Mouse (Mus musculus) layer of hippocampus, postnatal 36 days (tissue): ENCODE data around the gene Padi2. TPM values are rescaled to one million over a fixed set of nuclear protein-coding genes. Genes with fewer than 3 reads are reported as not detected.

Experiments used
- DNase-seq, 2 experiments: peaks; one replicate each; pipeline ENCODE4 v3.0.0; 2022
- total RNA-seq, 2 experiments: library from RNA; stranded (reverse); gene quantifications; 2 replicates each; pipeline ENCODE4 v1.2.3; 2021

Gene Padi2
- total RNA-seq, 2 experiments from 2014 or later, result 22.1 to 24.4 TPM

DNA sequence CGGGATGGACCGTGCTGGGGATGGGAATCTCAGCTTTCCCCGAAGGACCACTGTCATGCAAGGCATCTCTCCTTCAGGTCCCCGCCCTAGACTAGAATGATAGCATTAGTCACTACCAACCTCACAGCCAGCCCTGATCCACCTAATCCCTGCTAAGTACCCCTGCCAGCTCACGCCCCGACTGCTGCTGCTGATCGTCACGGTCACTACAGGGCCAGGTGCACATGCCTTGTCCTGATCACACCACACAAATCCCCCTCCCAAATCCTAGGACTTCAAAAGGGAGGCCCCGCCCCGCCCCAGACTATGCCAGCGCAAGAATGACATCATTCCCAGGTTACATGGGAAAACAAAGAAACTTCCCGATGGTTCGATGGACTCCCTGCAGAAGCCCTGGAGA, 24.4 kb upstream of the Padi2 start:
- DNase-seq, result no peak

DNA sequence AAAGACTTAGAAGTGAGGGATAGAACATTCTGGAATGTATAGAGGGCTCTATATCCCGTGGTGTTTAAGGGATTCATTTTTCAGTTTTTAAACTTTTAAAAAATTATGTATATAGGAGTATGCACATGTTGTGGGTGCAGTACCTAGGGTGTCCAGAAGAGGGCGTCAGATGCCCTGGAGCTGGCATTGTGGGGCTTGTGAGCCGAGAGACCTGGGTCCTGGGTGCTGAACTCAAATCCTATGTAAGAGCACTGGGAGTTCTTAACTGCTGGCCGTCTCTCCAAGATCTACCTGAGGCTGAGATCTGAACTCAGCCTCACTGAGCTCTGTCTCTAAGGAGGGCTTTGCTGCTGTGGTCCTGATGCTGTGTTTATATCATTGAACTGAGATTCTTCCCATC, 23.8 kb upstream of the Padi2 start:
- no peak for DNase-seq

DNA sequence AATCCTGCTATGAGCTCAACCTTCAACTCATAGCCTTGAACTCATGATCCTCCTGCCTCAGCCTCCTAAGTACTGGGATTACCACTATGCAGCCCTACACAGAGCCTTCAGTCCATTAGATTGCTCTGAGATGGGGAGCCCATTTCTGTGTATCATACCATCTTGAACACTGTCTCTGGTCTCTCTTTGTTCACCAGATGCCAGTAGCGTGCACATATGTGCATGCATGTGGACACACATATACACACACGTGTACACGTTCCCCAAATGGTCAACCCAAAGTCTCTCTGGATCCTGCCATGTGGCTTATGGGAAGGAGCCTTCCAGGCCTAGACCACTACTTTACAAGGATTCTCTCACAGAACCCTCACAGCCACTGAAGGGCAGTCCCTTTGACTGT, 23.2 kb upstream of the Padi2 start:
- DNase-seq, result no peak

DNA sequence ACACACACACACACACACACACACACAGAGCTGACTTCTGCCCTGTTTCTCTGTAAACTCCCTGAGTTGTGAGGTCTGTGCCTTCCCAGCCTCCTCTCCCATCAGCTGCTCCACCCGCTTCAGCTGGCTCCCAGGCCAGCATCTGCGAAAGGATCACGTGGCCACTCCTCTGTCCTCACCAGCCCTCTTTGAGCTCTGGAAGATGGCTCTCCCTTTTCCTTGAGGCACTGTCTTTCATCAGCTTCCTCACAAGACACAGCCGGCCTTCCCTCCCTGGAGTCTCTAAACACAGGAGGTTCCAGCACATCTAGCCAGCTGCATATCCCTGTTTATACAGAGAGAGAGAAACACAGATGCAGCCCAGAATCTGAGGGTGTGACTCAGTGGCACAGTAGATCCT, 22.3 kb upstream of the Padi2 start:
- no peak for DNase-seq

DNA sequence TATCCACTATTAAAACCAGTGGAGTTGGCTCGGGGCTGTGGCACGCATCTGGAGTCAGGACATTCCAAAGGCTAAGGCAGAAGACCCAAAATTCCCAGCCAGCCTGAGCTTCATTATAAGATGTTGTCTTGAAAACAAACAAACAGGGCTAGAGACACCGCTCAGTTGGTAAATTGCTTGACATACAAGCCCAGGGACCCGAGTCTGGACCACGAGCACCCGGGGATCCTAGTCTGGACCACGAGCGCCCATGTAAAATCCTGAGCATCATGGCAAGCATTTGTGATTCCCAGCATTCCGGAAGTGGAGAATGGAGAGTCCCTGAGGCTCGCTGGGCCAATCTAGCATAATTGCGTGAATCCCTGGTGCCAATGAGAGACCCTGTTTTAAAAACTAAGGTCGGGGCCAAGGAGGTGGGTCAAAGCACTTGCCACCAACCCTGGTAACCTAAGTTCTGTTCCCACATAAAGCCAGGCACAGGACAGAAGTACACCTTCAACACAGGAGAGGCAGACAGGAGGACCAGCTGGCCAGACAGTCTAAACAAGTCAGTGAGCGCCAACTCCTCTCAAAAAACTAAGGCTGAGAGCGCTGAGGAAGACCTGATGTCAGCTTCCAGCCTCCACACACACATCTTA, 14.5 kb upstream of the Padi2 start:
- DNase-seq, result no peak

DNA sequence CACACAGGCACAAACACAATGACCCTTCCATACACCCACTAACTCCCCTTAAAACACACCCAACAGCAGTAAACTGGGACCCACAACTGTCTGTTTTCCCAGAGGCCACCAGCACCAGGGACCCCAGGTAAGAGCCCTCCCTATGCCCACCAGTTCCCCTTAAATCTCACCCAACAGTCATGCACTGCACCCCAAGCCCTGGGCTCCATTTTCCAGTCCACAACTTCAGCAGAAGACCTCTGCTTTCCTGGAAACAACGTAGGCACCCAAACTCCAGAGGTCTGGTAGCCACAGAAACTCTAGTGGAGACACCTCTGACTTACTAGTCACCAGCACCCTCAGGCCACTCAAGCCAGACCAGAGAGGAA, 14.0 kb upstream of the Padi2 start:
- DNase-seq, result no peak

DNA sequence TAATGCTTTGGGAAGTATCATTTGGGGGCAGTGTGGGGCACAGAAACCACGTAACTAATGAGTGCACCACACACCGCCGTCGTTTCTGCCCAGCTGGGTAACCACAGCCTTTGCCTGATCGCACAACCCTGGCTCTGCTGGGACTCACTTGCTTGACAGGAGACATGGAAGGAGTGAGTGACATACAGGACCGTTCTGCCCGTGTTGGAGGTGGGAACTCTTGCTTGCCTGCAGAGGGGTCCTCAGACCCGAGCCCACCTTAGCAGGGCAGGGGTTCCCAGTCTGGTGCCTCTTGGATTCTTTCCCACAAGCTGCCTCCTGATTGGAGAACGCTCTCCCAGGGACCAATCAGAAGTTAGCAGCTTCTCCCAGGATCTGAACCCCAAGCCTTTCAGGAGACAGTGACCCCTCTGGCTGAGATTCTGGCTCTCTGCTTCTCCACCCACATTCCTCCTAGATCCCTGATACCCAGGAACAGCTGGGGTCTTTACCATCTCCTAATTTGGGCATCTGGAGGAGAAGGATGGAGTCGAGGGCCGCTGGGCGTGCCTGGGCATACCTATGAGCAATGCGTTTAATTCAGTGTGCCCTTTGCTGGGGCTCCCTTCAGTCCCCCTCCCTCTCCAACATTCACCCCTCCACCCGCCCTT, 1.2 kb upstream of the Padi2 start:
- DNase-seq, result no peak

DNA sequence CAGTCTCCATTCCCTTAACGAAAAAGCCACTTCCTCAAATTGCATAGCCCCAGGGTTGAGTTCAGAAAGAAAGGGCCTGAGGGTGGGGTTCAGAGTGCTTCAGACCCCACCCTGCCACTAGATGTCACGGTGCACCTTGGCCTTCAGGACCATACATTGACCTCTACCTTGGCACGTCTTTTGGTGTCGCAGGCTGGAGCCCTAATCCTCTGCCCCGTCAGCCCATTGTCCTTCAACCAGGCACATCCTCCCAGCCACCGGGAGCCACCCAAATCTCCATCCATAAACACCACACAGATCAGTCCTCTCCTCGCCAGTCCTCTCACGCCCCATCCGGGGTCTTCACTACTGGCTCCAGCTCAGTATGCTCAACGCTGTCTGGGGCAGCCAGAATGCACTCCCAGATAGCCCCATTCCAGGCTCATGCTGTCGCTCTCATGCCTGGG, 695 bp upstream of the Padi2 start:
- DNase-seq, result no peak

DNA sequence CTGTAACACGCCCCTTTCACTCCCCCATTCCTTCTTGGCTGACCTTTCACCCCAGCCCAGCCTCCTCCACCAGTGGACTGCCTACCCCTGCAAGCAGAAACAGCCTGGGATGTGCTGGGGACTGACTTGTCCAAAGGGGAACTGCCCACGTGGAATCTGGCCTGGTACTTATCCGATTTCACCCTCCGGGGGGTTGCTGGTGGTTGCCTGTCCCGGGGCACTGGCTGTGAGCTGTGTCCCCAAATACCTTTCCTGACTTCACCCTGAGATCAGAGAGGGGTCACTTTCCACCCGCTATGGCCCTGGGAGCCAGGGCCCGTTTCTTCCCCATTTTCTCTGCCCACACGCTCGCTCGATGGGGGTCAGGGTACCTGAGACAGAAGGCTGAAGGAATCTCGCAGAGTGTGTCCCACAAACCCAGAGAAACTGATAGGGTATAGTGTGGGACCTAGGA, 710 bp downstream of the Padi2 start:
- DNase-seq, result no peak

DNA sequence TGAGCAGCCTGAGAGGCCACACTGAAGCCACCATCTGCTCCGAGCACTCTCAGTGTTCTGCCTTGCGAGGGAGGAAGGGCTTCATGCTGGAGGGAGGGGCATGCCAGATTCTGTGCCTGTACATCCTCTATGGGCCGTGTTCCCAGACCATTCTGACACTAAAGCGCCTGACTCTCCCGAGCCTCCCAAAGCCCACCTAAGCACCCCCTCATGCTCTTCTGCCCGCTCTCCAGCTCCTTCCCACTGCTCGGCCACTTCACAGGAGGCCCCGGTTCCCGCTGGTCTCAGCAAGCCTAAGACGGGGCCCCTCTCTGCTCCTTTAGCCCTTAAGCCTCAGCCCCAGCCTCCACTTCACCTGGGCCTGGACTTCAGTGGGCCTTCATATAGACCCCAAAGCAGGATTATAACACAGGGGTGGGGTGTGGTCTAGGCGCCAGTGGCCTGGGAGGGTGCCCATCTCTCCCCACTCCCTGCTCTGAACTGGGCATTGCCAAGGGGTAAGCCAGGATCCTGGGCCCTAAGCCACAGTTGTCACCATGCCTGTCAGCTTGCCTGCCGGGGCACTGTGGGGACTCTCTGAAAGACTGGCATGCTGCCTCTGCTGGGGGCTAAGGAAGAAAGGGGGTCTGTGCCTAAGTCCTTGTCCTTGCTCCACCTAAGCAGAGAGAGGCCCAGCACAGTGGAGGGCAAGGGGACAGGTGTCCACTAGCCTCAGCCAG, 1.3 kb downstream of the Padi2 start:
- DNase-seq, result no peak

DNA sequence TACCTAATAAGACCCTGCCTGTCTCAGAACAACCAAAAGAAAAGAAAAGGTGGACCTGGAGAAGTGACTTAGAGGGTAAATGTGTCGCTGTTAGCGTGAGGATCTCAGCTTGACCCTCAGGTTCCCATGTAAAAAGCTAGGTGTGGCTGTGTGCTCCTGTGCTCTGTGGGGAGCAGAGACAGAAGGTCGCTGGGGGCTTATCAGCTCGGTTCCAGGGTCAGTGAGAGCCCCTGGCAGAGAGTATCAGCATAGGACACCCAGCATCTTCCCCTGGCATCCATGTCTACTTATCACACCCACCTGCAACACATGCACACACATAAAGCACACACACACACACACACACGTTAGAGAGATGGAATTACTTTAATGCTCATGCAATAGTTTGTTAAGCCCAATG, 2.5 kb downstream of the Padi2 start:
- DNase-seq, result no peak

DNA sequence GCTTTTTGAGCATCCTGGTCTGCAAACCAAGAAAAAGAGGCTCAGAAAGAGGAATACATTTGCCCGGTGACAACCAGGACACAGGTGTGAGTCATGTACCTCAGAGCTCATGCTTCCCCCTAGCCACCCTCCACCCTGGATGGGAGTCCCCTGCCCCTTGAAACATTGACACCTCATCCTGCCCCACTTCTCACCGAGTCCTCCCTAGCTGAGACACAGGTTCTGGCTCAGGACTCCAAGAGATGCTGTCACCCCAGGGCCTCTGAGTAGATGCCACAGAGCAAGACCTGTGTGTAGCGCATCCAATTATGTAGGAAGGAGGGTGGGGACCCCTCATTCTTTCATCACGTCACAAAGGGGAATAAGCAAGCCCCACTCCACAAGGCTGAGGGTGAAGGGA, 3.4 kb downstream of the Padi2 start:
- DNase-seq, result no peak

DNA sequence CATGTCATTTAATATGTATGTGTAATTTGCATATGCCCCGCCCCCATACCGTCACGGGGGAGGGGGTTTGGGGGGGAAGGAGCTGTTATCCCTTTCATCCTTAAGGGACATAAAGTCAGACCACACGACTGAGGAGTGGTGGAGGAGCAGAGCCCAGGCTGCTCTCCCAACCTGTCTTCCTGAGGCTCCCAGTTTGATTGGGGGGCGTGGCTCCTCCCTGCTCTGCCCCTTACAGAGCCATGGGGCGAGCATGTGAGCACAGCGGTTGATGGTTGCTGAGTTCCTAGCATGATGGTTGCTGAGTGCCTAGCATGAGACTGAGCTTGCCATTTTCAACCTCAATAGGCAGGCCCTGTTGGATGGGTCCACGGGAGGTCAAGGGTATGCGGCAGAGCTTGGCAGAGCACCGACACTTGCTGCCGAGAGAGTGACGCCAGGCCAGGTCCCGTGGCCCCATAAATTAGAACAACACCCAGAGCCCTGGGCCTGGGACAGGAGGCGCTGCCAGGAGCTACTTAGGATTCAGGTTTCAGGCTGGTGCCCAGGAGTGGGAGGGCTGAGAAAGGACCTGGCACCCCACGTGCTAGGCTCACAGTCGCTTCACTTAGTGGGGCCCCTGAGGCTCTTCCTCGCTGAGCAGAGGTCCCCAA, 4.6 kb downstream of the Padi2 start:
- DNase-seq, result peak in 1 of 2 experiments; percentile 34

DNA sequence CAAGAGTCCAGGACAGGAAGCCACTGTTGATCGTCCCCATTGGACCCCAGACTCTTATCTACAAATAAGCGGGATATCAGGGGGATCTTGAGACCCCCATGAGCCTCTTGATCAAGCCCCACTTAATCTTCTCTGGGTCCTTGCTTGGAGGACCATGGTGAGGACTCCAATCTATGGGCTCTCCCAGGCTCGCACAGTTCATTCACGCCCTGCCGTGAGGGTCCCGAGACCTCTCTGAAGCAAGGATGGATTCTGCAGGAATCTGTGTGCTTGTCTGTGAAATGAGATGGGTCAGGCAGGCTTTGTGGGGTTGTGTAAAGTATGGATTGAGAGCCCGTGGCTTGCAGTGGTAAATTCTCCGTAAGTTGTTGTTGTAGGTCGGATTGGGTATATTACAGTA, 5.3 kb downstream of the Padi2 start:
- no peak for DNase-seq

DNA sequence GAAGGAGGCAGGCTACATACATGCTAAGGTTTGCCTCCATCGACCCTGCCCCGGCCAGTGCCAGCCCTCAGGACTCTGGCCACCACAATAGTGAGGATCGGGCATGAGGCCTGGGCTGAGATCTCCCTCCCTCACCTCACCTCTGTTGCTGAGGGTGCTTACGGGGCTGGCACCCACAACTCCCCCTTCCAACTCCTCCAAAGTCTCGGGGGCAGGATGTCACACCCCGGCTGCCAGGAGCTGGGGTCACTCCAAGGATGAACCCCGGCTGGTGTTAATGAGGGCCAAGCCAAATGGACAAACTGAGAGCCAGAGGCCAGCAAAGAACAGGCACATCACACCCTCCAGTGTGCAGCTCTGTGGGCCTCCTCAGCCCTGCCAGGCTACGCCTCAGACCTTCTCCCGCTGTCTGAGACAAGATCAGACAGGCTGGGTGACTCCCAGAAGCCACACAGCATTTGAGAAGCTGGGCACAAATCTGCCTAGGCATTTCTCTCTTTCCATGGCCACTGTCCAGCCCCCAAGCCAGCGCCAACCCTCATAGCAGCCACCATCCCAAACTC, 6.2 kb downstream of the Padi2 start:
- DNase-seq, result no peak

DNA sequence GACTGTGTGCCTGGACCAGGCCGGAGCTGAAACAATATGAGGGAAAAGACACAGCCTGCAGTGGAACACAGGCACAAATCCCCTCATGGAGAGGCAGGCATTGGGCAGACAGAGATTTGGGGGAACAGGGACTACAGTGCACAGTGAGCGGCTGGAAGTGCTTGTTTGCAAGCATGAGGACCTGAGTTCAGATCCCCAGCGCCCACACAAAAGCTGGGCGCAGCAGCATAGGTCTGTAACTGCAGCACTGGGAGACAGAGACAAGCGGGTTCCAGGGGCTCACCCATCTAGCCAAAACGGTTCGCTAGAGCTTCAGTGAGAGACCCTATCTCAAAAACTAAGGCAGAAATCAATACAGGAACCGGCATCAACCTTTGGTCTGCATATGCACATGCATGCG, 7.4 kb downstream of the Padi2 start:
- DNase-seq, result peak in 1 of 2 experiments; percentile 1

DNA sequence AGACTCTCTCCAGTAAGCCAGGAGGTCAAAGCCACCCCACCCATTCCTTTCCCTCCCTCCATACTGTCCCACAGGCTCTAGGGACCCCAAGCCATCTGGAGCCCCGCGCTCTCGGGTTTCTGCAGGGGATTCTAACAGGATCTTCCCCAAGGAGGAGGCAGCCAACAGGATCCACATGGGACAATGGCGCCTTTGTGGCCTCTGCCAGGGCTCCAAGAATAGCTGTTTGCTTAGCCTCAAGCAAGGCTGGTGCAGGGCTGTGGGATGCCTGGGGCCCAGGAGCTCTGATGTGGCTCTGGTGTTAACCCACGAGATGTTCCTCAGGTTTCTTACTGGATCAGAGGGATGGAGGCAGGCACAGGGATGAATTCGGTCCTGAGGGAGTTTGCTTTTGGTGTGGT, 8.6 kb downstream of the Padi2 start:
- DNase-seq, result peak in 1 of 2 experiments; percentile 52

DNA sequence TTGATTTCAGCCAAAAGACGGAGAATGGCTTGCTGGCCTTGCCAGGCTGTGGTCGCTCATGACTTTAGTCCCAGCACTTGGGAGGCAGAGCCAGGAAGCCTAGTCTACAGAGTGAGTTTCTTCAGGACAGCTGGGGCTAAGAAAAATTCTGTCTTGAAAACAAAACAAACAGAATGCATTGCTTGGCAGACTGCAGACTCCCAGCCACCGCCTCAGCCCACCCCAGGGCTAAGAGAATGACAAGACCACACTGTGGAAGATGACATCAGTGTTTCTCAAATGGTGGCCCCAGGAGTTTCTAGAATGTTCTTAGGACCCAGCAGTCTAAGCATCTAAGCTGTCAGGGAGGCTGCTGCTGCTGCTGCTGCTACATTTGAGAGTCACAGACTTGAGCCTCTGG, 9.1 kb downstream of the Padi2 start:
- peak in 1 of 2 experiments; percentile 2 for DNase-seq

DNA sequence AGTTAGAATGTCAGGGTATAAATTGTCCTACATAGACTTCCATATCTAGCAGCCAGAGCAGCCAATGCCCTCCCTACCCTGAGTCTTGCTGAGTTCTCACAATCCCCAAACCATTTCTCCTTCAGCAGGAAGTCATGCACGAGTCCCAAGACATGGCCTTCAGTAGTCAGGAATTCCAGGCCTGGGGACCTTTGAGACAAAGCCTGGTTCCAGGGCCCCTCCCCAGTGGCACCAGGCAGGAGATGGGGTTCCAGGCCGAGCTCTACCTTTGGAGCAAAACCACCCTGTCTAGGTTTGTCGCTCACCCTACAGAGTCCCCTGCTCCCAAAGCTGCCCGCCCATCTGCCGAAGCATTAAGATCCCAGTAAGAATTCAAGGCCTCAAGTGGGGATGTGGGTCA, 10.2 kb downstream of the Padi2 start:
- peak in 1 of 2 experiments; percentile 0 for DNase-seq

DNA sequence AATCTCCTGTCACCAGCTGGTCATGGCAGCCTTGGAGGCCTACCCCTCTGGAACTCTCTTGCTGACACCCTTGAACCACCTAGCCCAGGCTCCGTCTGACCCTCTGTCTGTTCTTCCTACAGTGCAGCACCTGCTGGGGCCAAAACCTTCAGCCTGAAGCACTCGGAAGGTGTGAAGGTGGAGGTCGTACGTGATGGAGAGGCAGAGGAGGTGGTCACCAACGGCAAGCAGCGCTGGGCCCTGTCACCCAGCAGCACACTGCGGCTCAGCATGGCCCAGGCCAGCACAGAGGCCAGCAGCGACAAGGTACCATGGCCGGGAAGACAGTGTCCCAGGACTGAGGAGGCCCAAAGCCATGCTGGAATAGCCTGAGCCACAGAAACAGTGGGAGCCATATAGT, 11.3 kb downstream of the Padi2 start:
- peak in 1 of 2 experiments; percentile 0 for DNase-seq

DNA sequence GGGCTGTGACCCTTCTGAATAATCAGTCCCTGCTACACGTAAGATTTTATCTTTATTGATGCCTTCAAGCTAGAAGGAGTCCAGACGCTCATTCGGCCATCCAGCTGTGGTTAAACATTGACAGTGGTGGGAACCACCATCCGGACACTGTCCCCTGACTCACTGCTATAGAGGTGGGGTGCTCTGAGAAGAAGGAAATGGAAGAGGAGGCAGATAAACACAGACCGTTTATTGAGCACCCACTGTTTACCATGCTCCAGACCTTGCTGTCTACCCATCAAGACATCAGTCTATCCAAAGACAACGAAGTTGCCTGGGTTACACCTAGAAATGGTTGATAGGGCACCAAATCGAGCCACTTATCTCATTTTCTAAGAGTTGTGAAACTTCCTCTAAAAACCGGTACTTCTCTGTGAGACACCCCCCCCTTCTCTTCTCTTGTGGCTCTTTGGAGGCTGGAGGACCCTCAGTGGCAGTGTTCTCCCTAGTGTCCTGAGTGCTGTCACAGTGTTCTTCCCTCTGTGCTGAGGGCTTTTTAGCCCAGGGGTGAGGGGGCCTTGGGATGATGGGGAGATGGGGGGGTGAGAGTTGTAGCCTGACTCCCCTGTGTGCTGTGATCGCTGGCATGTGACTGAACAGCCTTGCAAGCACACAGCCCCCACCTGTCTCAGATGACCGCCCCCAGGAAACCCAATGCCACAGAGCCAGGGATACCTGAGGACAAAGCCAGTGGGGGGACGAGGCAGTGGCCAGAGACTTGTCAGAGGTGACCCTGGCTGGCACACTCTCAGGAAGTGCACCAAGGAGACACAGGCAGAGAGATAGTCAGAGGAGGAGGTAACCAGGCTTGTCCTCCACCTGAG, 14.1 kb downstream of the Padi2 start:
- no peak for DNase-seq

DNA sequence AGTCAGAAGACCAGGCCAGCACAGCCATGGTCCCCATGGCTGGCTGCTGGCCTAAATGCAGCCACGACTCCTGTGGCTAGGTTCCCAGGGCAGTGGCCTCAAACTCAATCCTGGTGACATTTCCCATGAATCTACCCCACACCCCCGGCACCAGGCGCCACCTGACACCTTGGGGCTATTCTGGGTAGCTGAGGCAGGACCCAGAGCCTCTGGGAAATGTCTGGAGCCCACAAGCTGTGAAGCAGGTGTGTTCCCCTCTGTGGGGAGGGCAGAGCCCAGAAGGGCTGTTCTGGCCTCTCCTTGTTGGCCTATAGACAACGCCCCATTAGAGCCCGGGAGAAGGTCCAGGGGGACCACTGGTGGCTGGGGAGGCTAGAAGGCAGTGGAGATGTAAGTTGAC, 16.4 kb downstream of the Padi2 start:
- DNase-seq, result no peak
